Mouse (Mus musculus) testis, adult 2 months (tissue): Measurements from ENCODE around the gene Rptor.

Experiments used
- CTCF ChIP-seq: fragments of 200-500 bp; IDR thresholded peaks from 2 replicates; pipeline ENCODE4 v1.5.1; 2012; ENCODE audit warnings: low read depth, mild to moderate bottlenecking, inconsistent platforms, low read length, moderate library complexity; ENCODE audit not compliant: control insufficient read depth, insufficient read depth, insufficient replicate concordance
- POLR2A ChIP-seq: fragments of 200-500 bp; IDR thresholded peaks from 2 replicates; pipeline ENCODE4 v1.6.1; 2012; ENCODE audit warnings: low read depth, mild to moderate bottlenecking, inconsistent platforms, low read length, moderate library complexity; ENCODE audit not compliant: control insufficient read depth

DNA sequence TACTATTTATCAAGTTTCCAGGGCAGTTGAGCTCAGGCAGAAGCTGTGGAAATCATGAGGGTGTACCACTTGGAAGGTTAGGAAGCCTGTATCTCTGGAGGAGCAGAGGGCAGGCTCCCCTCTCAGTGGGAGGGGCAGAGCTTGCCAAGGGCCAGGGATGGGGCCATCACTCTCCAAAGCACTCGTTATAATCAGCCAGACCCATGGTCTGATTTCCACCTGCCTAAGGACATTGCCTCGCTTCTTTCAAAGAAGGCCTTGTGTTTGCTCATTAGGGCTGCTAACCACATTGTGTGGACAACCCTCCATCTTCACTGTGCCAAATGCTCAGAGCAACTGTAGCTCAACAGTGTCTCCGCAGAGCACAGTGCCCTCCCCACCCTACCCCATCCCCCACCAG lies 215.2 kb downstream of the Rptor start:
- TF ChIP-seq CTCF (no peak), POLR2A (no peak)
